Mouse (Mus musculus): ENCODE results near the gene Cracr2b. TPM values are rescaled to one million over a fixed set of nuclear protein-coding genes. Genes with fewer than 3 reads are reported as not detected.

Cracr2b gene
- total and polyA plus RNA-seq, 2 experiments from 2014 or later, result 5.3 to 5.9 TPM

DNA sequence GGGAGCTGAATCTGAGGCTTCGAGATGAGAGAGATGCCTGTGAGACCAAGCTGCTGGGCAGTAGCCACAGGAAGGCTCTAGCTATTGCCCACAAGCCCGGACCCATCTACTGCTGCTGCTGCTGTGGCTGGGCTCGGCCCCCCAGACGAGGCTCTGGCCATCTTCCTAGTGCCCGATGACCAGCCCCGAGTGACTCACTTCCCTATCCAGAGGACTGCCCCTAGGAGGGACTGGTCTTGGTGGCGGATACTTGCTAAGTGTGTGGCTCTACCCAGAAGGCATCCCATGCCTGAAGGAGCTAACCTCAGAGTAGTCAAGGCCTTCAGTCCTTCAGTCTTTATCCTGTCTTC lies 5.1 kb downstream of the Cracr2b start:
- DNase-seq (ENCODE audit: low spot score), result no peak
- no peak for ATAC-seq (ENCODE audit: low FRiP score)
- Histone ChIP-seq H3K27me3 (ENCODE audit: insufficient read depth, low read length) (peaks cover 45% of the 10 kb centered on the region), H3K9ac (replicated peaks; ENCODE audit: low read length, poor library complexity, severe bottlenecking) (no peak overlapping the region), H3K27ac (ENCODE audit: low read depth, low read length) (no peak overlapping the region), H3K9me3 (ENCODE audit: low read length) (no peaks in the 10 kb centered on the region), H3K4me2 (ENCODE audit: low read depth, low read length, poor library complexity, severe bottlenecking) (no peak overlapping the region), H3K4me3 (ENCODE audit: low read depth, low read length) (no peak overlapping the region), H3K36me3 (ENCODE audit: insufficient read depth, low read length) (peaks cover 11% of the 10 kb centered on the region), H3K4me1 (ENCODE audit: insufficient read depth, low read length) (peaks cover 32% of the 10 kb centered on the region)
- no peak for TF ChIP-seq CTCF (IDR thresholded peaks at IDR 0.05)
- 78% methylated on average over 7 of the region's 7 CpGs for WGBS

DNA sequence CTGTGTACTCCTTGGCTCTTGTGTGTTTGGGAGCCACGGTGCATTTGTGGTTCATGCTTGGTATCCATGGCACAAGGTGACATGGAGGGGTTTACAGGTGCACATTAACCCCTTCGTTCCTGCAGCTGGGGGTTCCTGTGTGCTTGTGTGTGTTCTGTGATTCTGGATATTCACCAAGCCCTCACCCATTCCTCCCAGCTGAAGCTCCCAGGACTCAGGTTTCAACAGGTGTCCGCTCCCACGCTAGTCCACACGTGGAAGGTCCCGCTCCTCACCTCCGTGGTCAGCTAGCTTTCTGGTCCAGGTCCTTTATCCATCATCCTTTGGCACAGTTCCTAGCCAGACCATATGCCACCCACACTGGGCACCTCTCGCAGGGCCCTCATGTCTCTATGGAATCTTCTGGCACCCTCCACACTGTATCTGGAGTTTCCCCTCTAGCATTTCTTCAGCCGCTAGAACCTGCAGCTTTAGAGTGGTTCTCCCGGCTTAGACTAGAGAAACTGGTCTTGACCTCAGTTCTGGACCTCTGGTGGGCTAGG lies 5.8 kb downstream of the Cracr2b start:
- peaks cover 39% of the 10 kb centered on the region for H3K27me3 ChIP-seq (ENCODE audit: insufficient read depth, low read length)
- WGBS, result 67% methylated on average over 10 of the region's 10 CpGs

DNA sequence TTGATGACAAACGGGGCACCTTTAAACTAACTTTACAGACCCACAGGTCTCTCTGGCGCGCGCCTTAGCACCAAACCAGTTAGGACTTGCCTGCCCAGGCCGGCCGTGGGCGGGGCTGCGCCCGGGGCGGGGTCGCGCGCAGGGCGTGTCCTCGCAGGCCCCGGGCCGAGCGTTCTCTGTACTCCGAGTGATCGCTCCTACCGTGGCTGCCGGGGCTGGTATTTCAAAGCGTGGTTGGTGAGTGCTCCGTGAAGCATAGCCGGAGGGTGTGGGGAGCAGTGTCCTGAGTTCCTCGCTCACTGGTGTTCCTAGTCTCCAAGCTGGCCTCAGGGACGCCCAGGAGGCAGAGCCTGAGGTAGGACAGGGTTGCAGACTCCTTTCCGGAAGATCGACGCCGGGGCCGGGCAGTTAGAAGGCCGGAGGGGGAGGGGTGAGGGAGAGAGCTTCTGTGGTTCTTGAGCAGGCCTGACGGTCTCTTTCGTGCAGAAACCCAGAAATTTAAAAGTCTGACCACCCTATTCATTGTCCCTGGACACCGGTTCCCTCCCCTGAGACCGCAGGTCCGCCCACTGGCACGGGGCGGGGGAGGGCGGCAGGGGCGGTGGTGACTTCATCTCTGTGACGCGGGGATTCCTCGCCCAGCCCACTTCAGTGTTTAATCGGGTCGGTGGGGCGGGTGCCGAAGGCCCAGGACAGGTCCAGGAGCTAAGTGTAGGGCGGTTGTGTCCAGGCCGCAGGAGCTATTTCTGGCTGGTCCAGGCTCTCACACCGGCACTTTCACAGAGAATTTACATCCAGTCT lies 6.5 kb downstream of the Cracr2b start, which contains the start of gene Cd151:
Cd151 (plus strand) TSS at position 163 of the 801 bp plus-strand sequence.
- no peaks in the 10 kb centered on the region for H3K9me3 ChIP-seq (ENCODE audit: low read length)
- peaks cover 33% of the 10 kb centered on the region for H3K27me3 ChIP-seq (ENCODE audit: insufficient read depth, low read length)
- TF ChIP-seq CTCF (IDR thresholded peaks at IDR 0.05), result no peak
- 2% methylated on average over 52 of the region's 52 CpGs for WGBS
- peak within 1 kb of the TSS; percentile 77 for H3K4me2 ChIP-seq (ENCODE audit: low read depth, low read length, poor library complexity, severe bottlenecking)
- peaks cover 26% of the 10 kb centered on the region for H3K4me1 ChIP-seq (ENCODE audit: insufficient read depth, low read length)
- DNase-seq (ENCODE audit: low spot score), result peak; percentile 65
- H3K36me3 ChIP-seq (ENCODE audit: insufficient read depth, low read length), result peaks cover 18% of the 10 kb centered on the region
- H3K27ac ChIP-seq (ENCODE audit: low read depth, low read length), result peak within 1 kb of the TSS; percentile 80
- peak; percentile 45 for ATAC-seq (ENCODE audit: low FRiP score)
- peak within 1 kb of the TSS; percentile 64 for H3K9ac ChIP-seq (replicated peaks; ENCODE audit: low read length, poor library complexity, severe bottlenecking)
- peak within 1 kb of the TSS; percentile 49 for H3K4me3 ChIP-seq (ENCODE audit: low read depth, low read length)

More for the DNA sequence above, 5.8 kb downstream of the Cracr2b start:
- H3K27ac ChIP-seq (ENCODE audit: low read depth, low read length), result no peak overlapping the region
- no peak for TF ChIP-seq CTCF (IDR thresholded peaks at IDR 0.05)
- no peak for ATAC-seq (ENCODE audit: low FRiP score)
- H3K36me3 ChIP-seq (ENCODE audit: insufficient read depth, low read length), result peaks cover 17% of the 10 kb centered on the region
- H3K4me3 ChIP-seq (ENCODE audit: low read depth, low read length), result peak overlapping the region; percentile 49
- H3K4me2 ChIP-seq (ENCODE audit: low read depth, low read length, poor library complexity, severe bottlenecking), result peak overlapping the region; percentile 77
- peaks cover 30% of the 10 kb centered on the region for H3K4me1 ChIP-seq (ENCODE audit: insufficient read depth, low read length)
- DNase-seq (ENCODE audit: low spot score), result no peak
- H3K9me3 ChIP-seq (ENCODE audit: low read length), result no peaks in the 10 kb centered on the region
- H3K9ac ChIP-seq (replicated peaks; ENCODE audit: low read length, poor library complexity, severe bottlenecking), result peak overlapping the region; percentile 64; the same call in 1 of the 2 replicates

DNA sequence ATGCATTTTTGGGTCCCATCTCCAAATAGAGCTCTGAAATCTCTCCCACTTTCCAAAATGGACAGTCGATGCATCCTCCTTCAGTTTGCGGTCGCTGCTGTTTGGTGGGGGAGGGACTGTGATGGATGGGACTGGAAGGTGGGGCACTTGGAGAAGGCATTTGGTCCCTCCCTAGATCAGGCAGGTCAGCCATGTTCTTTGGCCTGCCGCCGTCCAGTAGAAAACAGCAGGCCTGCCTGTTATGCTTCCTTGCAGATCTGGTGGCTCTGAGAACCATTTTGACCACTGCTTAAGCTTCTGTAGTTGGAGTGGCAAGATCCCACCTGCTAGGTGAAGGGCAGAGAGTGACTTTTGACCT lies 7.2 kb downstream of the Cracr2b start:
- WGBS, result 22% methylated on average over 5 of the region's 5 CpGs
- TF ChIP-seq CTCF (IDR thresholded peaks at IDR 0.05), result no peak
- Histone ChIP-seq H3K4me3 (ENCODE audit: low read depth, low read length) (peak overlapping the region; percentile 49), H3K9ac (replicated peaks; ENCODE audit: low read length, poor library complexity, severe bottlenecking) (peak overlapping the region; percentile 64), H3K4me2 (ENCODE audit: low read depth, low read length, poor library complexity, severe bottlenecking) (peak overlapping the region; percentile 77), H3K9me3 (ENCODE audit: low read length) (no peaks in the 10 kb centered on the region), H3K36me3 (ENCODE audit: insufficient read depth, low read length) (peaks cover 22% of the 10 kb centered on the region), H3K4me1 (ENCODE audit: insufficient read depth, low read length) (peaks cover 26% of the 10 kb centered on the region), H3K27me3 (ENCODE audit: insufficient read depth, low read length) (peaks cover 26% of the 10 kb centered on the region), H3K27ac (ENCODE audit: low read depth, low read length) (peak overlapping the region; percentile 80)
- DNase-seq (ENCODE audit: low spot score) (no peak), ATAC-seq (ENCODE audit: low FRiP score) (no peak)

DNA sequence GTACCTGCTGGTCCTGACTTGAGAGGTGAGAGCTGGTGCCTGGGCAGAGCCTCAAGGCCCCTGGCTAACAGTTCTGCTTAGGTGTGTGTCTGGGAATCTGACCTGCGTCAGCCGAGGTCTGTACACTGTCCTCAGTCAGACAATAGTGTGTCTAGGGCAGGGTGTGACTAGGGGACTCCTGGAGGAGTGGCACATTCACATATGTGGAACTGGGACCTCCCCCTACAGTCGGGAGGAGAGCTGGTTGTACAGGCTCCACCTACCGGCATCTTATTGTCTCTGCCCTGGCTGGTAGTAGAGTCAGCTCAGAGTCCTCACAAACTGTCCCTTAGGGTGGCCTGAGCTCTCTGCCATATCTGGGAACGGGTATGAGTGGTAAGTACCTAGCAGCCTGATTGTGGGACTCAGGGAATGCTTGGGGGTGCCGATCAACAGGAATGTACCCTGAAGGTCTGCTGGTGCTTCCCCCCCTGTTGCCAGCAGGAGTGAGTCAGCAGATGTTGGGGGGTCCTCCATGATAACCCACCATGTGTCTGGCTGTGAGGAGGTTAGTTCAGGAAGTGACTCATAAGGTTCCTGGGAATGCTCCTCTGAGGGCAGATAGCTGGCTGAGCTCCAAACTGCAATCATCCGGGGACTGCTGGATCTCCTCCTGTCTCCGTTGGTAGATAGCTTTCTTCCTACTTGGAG lies 7.8 kb downstream of the Cracr2b start:
- WGBS, result 12% methylated on average over 8 of the region's 8 CpGs
- H3K4me3 ChIP-seq (ENCODE audit: low read depth, low read length), result peak overlapping the region; percentile 49
- H3K36me3 ChIP-seq (ENCODE audit: insufficient read depth, low read length), result peaks cover 22% of the 10 kb centered on the region
- peak; percentile 70 for TF ChIP-seq CTCF (IDR thresholded peaks at IDR 0.05)
- H3K4me1 ChIP-seq (ENCODE audit: insufficient read depth, low read length), result peaks cover 26% of the 10 kb centered on the region
- peaks cover 21% of the 10 kb centered on the region for H3K27me3 ChIP-seq (ENCODE audit: insufficient read depth, low read length)
- H3K9me3 ChIP-seq (ENCODE audit: low read length), result no peaks in the 10 kb centered on the region
- DNase-seq (ENCODE audit: low spot score) (peak; percentile 87), ATAC-seq (ENCODE audit: low FRiP score) (peak; percentile 73)
- H3K4me2 ChIP-seq (ENCODE audit: low read depth, low read length, poor library complexity, severe bottlenecking), result peak overlapping the region; percentile 77
- peak overlapping the region; percentile 80 for H3K27ac ChIP-seq (ENCODE audit: low read depth, low read length)
- peak overlapping the region; percentile 64 for H3K9ac ChIP-seq (replicated peaks; ENCODE audit: low read length, poor library complexity, severe bottlenecking)
